Mouse (Mus musculus) right cerebral cortex, postnatal 4 days (tissue): ENCODE results near the gene Tmem237.

Experiments
- DNase-seq: peaks from one replicate; pipeline ENCODE4 v3.0.0-alpha.2; 2022

The Tmem237 gene

GRCm38 (mm10) chr1:59119720-59120457 lies at the start of gene Tmem237:
Tmem237 (minus strand) TSS chr1:59120408.
- DNase-seq, result peak; percentile 93

GRCm38 (mm10) chr1:59169586-59169985 lies 49.4 kb upstream of the Tmem237 start:
- DNase-seq, result no peak

- no peak for DNase-seq
Observed at GRCm38 (mm10) chr1:59168556-59168955, 48.3 kb upstream of the Tmem237 start.

DNA sequence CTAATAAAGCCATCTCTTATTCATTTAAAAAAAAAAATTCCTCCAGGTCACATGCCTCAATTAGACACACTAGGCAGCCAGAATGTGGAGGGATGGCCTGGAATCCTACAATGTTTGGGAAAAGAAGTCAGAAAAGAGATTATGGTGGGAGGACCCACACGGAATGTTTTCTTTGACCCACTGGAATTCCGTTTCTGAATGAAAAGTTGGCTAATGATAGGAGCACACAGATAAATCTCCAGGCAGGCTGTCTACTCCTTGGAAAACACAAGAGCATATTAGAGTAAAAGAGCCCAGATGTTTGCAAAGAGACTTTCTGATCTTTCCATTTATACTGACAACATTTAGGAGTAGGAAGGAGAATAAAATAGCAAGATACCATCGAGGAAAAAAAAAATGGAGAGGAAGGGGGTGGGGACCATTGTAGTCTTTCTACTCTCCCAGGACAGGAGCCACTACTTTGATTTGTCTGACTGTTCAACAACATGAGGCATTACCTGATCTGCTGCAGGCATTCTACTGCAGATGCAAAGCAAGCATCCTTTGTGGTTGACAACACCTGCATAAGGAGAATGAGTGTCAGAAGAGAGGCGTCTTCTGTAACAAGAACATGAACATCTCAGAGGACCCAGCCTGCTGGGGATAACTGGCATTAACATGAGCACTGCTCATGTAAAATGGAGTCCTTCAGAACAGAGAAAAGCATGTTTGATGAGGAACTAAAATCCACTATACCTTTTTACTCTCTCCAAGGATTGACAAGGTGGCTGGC lies 47.6 kb upstream of the Tmem237 start:
- no peak for DNase-seq

- DNase-seq, result no peak
Observed at GRCm38 (mm10) chr1:59166232-59166905, 46.2 kb upstream of the Tmem237 start.

DNA sequence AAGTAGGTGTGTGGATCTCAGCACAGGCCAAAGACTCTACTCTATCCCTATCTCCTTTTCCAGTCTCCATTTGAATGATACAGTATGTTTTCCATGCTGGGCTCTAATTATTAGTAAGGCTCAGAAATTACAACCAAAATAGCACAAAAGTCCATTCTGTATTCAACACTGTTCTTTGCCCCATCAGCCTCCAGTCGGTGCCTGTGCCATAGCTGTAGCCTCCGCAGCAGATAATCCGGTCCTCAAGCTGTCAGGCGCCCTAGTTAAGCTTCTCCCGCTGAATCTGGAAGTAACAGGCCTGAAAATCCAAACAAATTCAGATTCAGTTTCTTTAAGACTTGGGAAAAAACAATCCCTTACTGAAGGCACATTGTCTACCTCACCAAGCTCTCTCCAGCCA lies 43.7 kb upstream of the Tmem237 start:
- no peak for DNase-seq

- DNase-seq, result peak; percentile 15
Observed at GRCm38 (mm10) chr1:59163030-59163461, 42.8 kb upstream of the Tmem237 start, which contains the start of gene Mpp4. Mpp4 (minus strand) TSS chr1:59163389.

DNA sequence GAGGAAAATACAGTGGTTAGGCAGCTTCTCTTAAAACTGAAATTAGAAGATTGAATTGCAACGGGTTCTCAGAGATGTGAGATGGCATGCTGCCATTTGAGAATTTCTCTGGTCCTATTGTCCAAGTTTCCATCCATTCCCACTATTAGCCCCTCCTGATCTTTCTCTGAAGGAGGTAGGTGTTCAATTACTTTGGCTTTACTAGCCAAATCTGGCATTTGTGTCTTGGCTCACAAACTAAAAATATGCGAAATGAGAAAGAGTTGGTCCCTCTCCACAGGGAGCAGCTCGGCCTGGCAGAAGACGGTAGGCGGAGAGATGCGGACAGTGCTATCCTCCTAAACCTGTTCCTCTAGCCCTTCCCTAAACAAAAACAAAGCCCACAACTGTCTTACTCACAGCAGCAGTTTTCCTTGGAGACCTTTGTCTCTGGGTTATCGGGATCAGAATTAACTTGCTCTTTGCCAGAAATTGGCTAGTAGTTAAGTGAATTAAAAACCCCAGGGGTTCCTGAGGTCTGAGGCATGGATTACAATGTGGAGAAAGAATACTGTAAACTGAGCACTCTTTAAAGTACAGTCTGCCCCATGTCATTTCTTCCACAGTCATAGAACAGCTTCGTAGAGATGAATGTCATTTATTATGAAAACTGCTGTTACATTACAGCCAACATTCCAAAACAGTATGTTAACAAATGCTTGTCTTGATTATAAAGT lies 42.3 kb upstream of the Tmem237 start:
- DNase-seq, result no peak

DNA sequence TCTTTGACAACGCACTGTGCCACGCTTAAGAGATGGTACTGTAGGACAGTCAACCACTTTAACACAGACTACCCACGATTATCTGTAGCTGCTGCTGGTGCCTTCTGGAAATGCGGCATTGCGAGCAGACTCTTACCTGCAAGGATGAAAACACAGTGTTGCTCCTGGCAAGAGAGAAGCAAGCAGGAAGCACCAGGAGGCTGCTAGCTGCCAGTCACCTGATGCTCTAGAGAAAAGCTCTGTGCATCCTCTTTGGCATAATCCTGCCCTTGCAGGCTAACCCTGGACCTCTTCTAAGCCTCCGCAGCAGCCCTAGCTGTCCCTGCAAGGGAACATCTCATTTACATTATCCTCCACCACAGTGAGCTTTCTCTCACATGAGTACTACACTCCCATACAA lies 41.2 kb upstream of the Tmem237 start:
- no peak for DNase-seq

GRCm38 (mm10) chr1:59160871-59161270 lies 40.7 kb upstream of the Tmem237 start:
- DNase-seq, result no peak

DNA sequence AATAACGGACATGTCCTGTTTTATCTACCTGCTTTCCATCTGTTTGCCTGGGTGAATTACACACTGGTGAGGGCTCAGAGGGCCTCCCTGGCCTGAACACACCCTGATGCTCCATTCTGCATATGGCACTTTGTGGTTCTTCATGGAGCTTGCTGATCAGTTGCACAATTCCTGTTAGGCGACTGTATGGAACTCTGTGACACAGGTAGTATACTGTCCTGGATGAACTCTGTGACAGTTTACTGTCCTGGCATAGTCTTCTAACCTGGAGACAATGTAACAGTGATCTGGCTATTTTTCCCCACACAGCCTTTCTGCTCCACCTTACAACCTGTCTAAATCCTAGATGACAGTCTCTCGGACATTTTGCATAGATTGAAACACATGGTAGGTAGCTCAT lies 38.9 kb upstream of the Tmem237 start:
- DNase-seq, result no peak

GRCm38 (mm10) chr1:59158498-59158897 lies 38.3 kb upstream of the Tmem237 start:
- DNase-seq, result no peak

GRCm38 (mm10) chr1:59157846-59158245 lies 37.6 kb upstream of the Tmem237 start:
- no peak for DNase-seq

GRCm38 (mm10) chr1:59152346-59152745 lies 32.1 kb upstream of the Tmem237 start:
- no peak for DNase-seq

DNA sequence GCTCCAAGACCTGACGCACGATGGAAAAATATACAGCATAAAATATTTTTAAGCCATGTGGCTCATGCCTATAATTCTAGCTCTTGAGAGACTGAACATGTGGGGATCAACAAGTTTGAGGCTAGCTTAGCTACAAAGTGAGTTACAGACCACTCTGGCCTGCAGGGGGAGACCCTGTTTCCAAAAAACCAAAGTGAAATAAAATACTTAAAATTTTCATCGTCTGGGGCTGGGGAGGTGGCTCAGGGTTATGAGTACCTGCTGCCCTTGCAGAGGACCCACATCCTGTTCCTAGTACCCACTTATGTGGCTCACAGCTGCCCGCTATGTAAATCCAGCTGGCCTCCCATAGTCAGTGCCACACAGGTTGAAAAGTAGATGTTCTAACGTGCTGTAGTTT lies 30.3 kb upstream of the Tmem237 start:
- no peak for DNase-seq

DNA sequence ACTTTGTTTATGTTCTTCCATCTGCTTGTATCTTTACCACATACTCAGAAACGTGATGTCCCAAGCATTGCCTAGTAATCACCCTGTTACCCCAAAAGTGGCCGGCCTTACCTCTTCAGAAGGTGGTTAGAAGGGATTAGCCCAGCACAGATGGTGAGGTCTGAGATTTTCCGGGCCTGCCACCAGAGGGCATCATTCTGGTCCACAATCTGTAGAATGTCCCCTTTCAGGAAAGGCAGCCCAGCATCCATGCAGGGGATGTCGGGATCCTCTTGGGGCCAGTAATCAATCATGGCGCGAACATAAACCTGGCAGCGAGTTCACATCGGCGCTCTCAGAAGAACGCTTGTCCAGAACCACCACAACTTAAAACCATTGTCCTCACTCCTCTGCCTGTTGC lies 24.3 kb upstream of the Tmem237 start:
- DNase-seq, result no peak

GRCm38 (mm10) chr1:59142809-59143208 lies 22.6 kb upstream of the Tmem237 start:
- DNase-seq, result peak; percentile 47

GRCm38 (mm10) chr1:59134419-59134818 lies 14.2 kb upstream of the Tmem237 start:
- DNase-seq, result no peak

DNA sequence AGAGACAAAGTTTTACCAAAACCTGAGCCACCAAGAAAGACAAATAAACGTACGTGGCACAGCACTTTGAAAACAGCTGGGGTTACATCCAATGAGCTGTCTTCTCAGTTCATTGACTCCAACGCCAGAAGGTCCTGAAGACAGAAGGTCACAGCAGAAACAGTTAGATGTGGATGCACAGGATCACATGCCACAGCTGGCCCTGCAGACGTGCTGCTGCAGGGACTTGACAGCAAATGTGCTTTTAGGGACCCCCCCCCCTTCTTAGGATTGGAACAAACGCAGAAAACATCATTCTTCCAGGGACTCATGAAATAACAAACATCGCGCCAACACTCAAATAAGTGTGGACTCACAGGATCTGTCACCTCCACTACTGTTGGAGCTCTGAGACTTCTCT lies 8.7 kb upstream of the Tmem237 start:
- DNase-seq, result no peak

DNA sequence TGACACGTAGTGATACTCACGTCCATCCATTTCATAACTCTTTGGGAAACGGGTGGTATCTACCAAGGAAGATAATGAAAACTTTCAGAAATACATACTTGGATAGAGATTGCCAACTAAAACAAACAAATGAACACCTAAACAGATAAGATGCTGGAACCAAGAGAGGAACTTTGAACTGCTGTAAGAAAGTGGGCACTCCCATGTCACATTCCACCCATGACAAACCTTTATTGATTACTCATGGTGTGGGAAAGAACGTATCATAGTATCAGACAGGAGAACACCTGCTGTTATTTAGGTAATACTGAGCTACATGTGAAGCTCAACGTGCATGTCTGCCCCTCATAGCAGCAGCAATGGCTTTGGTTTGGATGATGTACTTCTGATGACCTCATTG lies 5.3 kb upstream of the Tmem237 start:
- DNase-seq, result no peak

- DNase-seq, result no peak
Observed at GRCm38 (mm10) chr1:59110524-59110923, 9.7 kb downstream of the Tmem237 start.

GRCm38 (mm10) chr1:59102071-59102470 lies 18.1 kb downstream of the Tmem237 start:
- no peak for DNase-seq

DNA sequence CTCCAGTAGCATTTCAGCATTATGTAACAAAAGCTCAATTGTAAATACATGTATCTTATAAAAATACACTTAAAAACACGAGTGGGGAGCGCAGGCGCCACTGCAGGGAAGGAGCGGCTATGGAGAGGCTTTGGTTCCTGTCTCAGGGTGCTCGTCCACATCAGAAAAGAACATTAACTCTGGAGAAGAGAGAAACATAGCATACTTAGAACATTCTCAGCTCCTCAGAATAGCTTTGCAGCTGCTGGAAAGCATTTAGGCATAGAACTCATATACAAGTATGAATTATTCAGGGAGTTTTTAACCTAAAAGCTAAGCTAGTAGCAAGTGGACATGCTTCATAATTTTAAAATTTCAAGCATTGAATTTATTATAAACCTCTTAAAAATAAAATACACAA lies 19.2 kb downstream of the Tmem237 start:
- no peak for DNase-seq
